Mouse (Mus musculus) CH12.LX (cell line): Measurements from ENCODE around the gene Atp5l. TPM values are rescaled to one million over a fixed set of nuclear protein-coding genes. Genes with fewer than 3 reads are reported as not detected.

ENCODE experiments used
- DNase-seq: peaks from one replicate; pipeline ENCODE4 v3.0.0-alpha.2; 2013; ENCODE audit errors: extremely low read depth
- H3K27ac ChIP-seq: 2 replicates; pipeline ENCODE4 v1.5.1; 2012; ENCODE audit warnings: low read depth, mild to moderate bottlenecking, control low read depth, moderate library complexity; ENCODE audit not compliant: insufficient read depth
- H3K27me3 ChIP-seq: replicated peaks from 2 replicates; pipeline ENCODE3; 2012; ENCODE audit warnings: inconsistent platforms
- H3K36me3 ChIP-seq, 2 experiments: replicated peaks in 1 of 2; 2 replicates each; pipeline versions ENCODE3 to v1.6.1; 2012; ENCODE audit warnings: inconsistent platforms in 1 of 2, low read length in 1 of 2, mild to moderate bottlenecking in 1 of 2, mixed read lengths in 1 of 2, moderate library complexity in 1 of 2; ENCODE audit not compliant: control insufficient read depth in 1 of 2, insufficient read depth in 1 of 2
- H3K4me1 ChIP-seq, 2 experiments: 2 replicates each; pipeline ENCODE4 v1.6.1; 2012; ENCODE audit warnings: inconsistent platforms in 1 of 2, moderate library complexity in 1 of 2; ENCODE audit not compliant: insufficient read depth in 2 of 2, control insufficient read depth in 1 of 2
- H3K4me2 ChIP-seq: 2 replicates; pipeline ENCODE4 v1.6.1; 2012; ENCODE audit warnings: low read depth, mild to moderate bottlenecking, control low read depth; ENCODE audit not compliant: poor library complexity, insufficient read depth, severe bottlenecking
- H3K4me3 ChIP-seq, 3 experiments: fragments of 150-350 bp in 1 of 3; sonication (generic) in 1 of 3; replicated peaks in 1 of 3; 2 replicates each; pipeline versions ENCODE3 to v1.5.1; 2011 to 2012; ENCODE audit warnings: low read depth in 2 of 3, low read length in 2 of 3, mild to moderate bottlenecking in 2 of 3, moderate library complexity in 2 of 3, control low read depth in 1 of 3, improper control_type of control experiment in 1 of 3, inconsistent platforms in 1 of 3, mixed read lengths in 1 of 3; ENCODE audit not compliant: poor library complexity in 1 of 3
- H3K79me2 ChIP-seq: replicated peaks from 2 replicates; pipeline ENCODE4 v1.6.1; 2012; ENCODE audit warnings: mild to moderate bottlenecking, moderate library complexity; ENCODE audit not compliant: control insufficient read depth, poor library complexity, insufficient read depth, severe bottlenecking; ENCODE audit errors: extremely low read depth
- H3K9ac ChIP-seq: 2 replicates; pipeline ENCODE4 v1.6.1; 2012; ENCODE audit warnings: low read depth, mild to moderate bottlenecking, control low read depth, moderate library complexity; ENCODE audit not compliant: insufficient read depth
- H3K9me3 ChIP-seq: replicated peaks from 2 replicates; pipeline ENCODE3; 2012; ENCODE audit warnings: low read length, inconsistent platforms, mixed read lengths
- BHLHE40 ChIP-seq: IDR thresholded peaks from 2 replicates; pipeline ENCODE4 v1.6.1; 2011; ENCODE audit warnings: mild to moderate bottlenecking, low read depth, low read length, improper control_type of control experiment
- CHD1 ChIP-seq: IDR thresholded peaks from 2 replicates; pipeline ENCODE4 v1.6.1; 2012; ENCODE audit warnings: low read depth, low read length, improper control_type of control experiment, inconsistent platforms
- CTCF ChIP-seq, 2 experiments: IDR thresholded peaks in 1 of 2; conservative IDR thresholded peaks in 1 of 2; 2 replicates each; pipeline ENCODE4 v1.5.1; 2011 to 2012; ENCODE audit warnings: low read depth in 2 of 2, low read length in 2 of 2, improper control_type of control experiment in 1 of 2, inconsistent platforms in 1 of 2, mild to moderate bottlenecking in 1 of 2, moderate library complexity in 1 of 2
- E2F4 ChIP-seq: IDR thresholded peaks from 2 replicates; pipeline ENCODE4 v1.6.1; 2011; ENCODE audit warnings: low read depth, low read length, improper control_type of control experiment; ENCODE audit not compliant: insufficient replicate concordance
- ELF1 ChIP-seq: IDR thresholded peaks from 2 replicates; pipeline ENCODE4 v1.6.1; 2014; ENCODE audit warnings: low read depth, mild to moderate bottlenecking, inconsistent platforms, low read length, improper control_type of control experiment
- EP300 ChIP-seq: IDR thresholded peaks from 2 replicates; pipeline ENCODE4 v1.6.1; 2011; ENCODE audit warnings: low read length, improper control_type of control experiment
- ETS1 ChIP-seq: conservative IDR thresholded peaks from 2 replicates; pipeline ENCODE4 v1.6.1; 2012; ENCODE audit warnings: low read depth, mild to moderate bottlenecking, inconsistent platforms, low read length, improper control_type of control experiment, moderate library complexity
- IRF4 ChIP-seq: IDR thresholded peaks from 2 replicates; pipeline ENCODE4 v1.6.1; 2014; ENCODE audit warnings: low read depth, mild to moderate bottlenecking, inconsistent platforms, low read length, improper control_type of control experiment
- JUN ChIP-seq: IDR thresholded peaks from 2 replicates; pipeline ENCODE4 v1.6.1; 2011; ENCODE audit warnings: low read depth, mild to moderate bottlenecking, low read length, improper control_type of control experiment, moderate library complexity; ENCODE audit not compliant: insufficient read depth
- JUND ChIP-seq: conservative IDR thresholded peaks from 2 replicates; pipeline ENCODE4 v1.6.1; 2011; ENCODE audit warnings: low read depth, low read length, improper control_type of control experiment
- MAFK ChIP-seq: IDR thresholded peaks from 2 replicates; pipeline ENCODE4 v1.6.1; 2011; ENCODE audit warnings: low read length, improper control_type of control experiment; ENCODE audit not compliant: insufficient replicate concordance
- MAX ChIP-seq: IDR thresholded peaks from 2 replicates; pipeline ENCODE4 v1.6.1; 2011; ENCODE audit warnings: low read length, improper control_type of control experiment
- MAZ ChIP-seq: IDR thresholded peaks from 2 replicates; pipeline ENCODE4 v1.6.1; 2012; ENCODE audit warnings: low read depth, mild to moderate bottlenecking, inconsistent platforms, low read length, improper control_type of control experiment, moderate library complexity
- MEF2A ChIP-seq: IDR thresholded peaks from 2 replicates; pipeline ENCODE4 v1.6.1; 2014; ENCODE audit warnings: low read depth, mild to moderate bottlenecking, inconsistent platforms, low read length, improper control_type of control experiment, borderline replicate concordance
- MXI1 ChIP-seq: IDR thresholded peaks from 2 replicates; pipeline ENCODE4 v1.6.1; 2011; ENCODE audit warnings: mild to moderate bottlenecking, low read depth, low read length, improper control_type of control experiment
- MYC ChIP-seq: IDR thresholded peaks from 2 replicates; pipeline ENCODE4 v1.6.1; 2011; ENCODE audit warnings: low read depth, mild to moderate bottlenecking, improper control_type of control experiment, low read length
- POLR2A ChIP-seq: IDR thresholded peaks from 2 replicates; pipeline ENCODE4 v1.6.1; 2011; ENCODE audit warnings: low read depth, mild to moderate bottlenecking, improper control_type of control experiment, low read length
- RCOR1 ChIP-seq: conservative IDR thresholded peaks from 2 replicates; pipeline ENCODE4 v1.6.1; 2012; ENCODE audit warnings: low read depth, mild to moderate bottlenecking, inconsistent platforms, low read length, improper control_type of control experiment
- SIN3A ChIP-seq: IDR thresholded peaks from 2 replicates; pipeline ENCODE4 v1.6.1; 2012; ENCODE audit warnings: low read length, improper control_type of control experiment, inconsistent platforms
- TCF12 ChIP-seq: IDR thresholded peaks from 2 replicates; pipeline ENCODE4 v1.6.1; 2014; ENCODE audit warnings: low read depth, mild to moderate bottlenecking, inconsistent platforms, low read length, improper control_type of control experiment
- USF1 ChIP-seq: IDR thresholded peaks from 2 replicates; pipeline ENCODE4 v1.6.1; 2014; ENCODE audit warnings: low read depth, mild to moderate bottlenecking, inconsistent platforms, low read length, improper control_type of control experiment
- ZC3H11A ChIP-seq: IDR thresholded peaks from 2 replicates; pipeline ENCODE4 v1.6.1; 2012; ENCODE audit warnings: low read depth, mild to moderate bottlenecking, inconsistent platforms, low read length, improper control_type of control experiment
- ZNF384 ChIP-seq: IDR thresholded peaks from 2 replicates; pipeline ENCODE4 v1.6.1; 2012; ENCODE audit warnings: low read depth, low read length, improper control_type of control experiment, inconsistent platforms
- dilution Hi-C: fragments of 300-500 bp; cut with MboI; formaldehyde crosslinking; loops from 2 replicates; pipeline ENCODE4 v1.14.3; 2020; ENCODE audit warnings: low sequenced_read_pairs; ENCODE audit not compliant: extremely low pct_unique_long_range_greater_than_20kb, extremely low pct_ligation_motif_present
- in situ Hi-C: fragments of 300-500 bp; cut with MboI; formaldehyde crosslinking; loops from 3 replicates; pipeline ENCODE4 v1.14.3; 2019; ENCODE audit warnings: low sequenced_read_pairs, low pct_ligation_motif_present, low pct_unique_long_range_greater_than_20kb, mixed read lengths
- polyA plus RNA-seq: library from polyadenylated mRNA; unstranded; fragments of >175 nt; gene quantifications from 2 replicates; pipeline ENCODE4 v1.2.1, GENCODE M21; 2012; ENCODE audit warnings: low read depth; ENCODE audit not compliant: insufficient read length
- total RNA-seq, 2 experiments: library from RNA; depleted of rRNA; stranded (reverse); fragments of 300-350 nt in 1 of 2; fragments of >200 nt in 1 of 2; gene quantifications; 2 replicates each; pipeline ENCODE4 v1.2.3; 2012 to 2014

Atp5l gene
- total and polyA plus RNA-seq, 3 experiments = 277 to 720 (median 490) TPM

GRCm38 (mm10) chr9:44873665-44874064 is 46.9 kb downstream of the Atp5l start:
- Histone ChIP-seq H3K4me2 (peak overlapping the region; percentile 99), H3K4me1 (peaks cover 36 to 98% of the 10 kb centered on the region in 2 experiments), H3K79me2 (peaks cover 91% of the 10 kb centered on the region), H3K9ac (peak overlapping the region; percentile 57), H3K4me3 (peak overlapping the region; percentile 8 to 55 (median 40)), H3K27ac (peak overlapping the region; percentile 87)
- peak; percentile 70 for DNase-seq
- in situ Hi-C loops (no loop called here), dilution Hi-C loops (no loop called here)
- TF ChIP-seq CTCF (conservative IDR thresholded peaks at IDR 0.05 in 1 of 2, IDR thresholded peaks at IDR 0.05 in 1 of 2; ENCODE audit: low read depth in 2 of 2, low read length in 2 of 2) = no peak
- peak; percentile 65; the same call in 1 of the 2 replicates for TF ChIP-seq E2F4
- 0 out of 2 replicates have a peak, but pooled peaks have one; percentile 15 for TF ChIP-seq ZNF384
- TF ChIP-seq MEF2A = 0 out of 2 replicates have a peak, but pooled peaks have one; percentile 62
- peak; percentile 90 for TF ChIP-seq SIN3A
- no peak for TF ChIP-seq ZC3H11A
- TF ChIP-seq JUND = peak; percentile 88
- TF ChIP-seq POLR2A = no peak
- peak; percentile 86 for TF ChIP-seq BHLHE40
- peak; percentile 95 for TF ChIP-seq IRF4
- 0 out of 2 replicates have a peak, but pooled peaks have one; percentile 47 for TF ChIP-seq MAZ
- peak; percentile 77 for TF ChIP-seq JUN
- peak; percentile 66; the same call in 1 of the 2 replicates for TF ChIP-seq MAFK
- no peak for TF ChIP-seq USF1
- peak; percentile 17; the same call in 1 of the 2 replicates for TF ChIP-seq MAX
- TF ChIP-seq RCOR1 = peak; percentile 90; the same call in 1 of the 2 replicates
- TF ChIP-seq CHD1 = 0 out of 2 replicates have a peak, but pooled peaks have one; percentile 56
- TF ChIP-seq MXI1 = peak; percentile 54; the same call in 1 of the 2 replicates
- no peak for TF ChIP-seq ELF1
- TF ChIP-seq TCF12 = peak; percentile 54; the same call in 1 of the 2 replicates
- peak; percentile 93 for TF ChIP-seq EP300
- peak; percentile 72; the same call in 1 of the 2 replicates for TF ChIP-seq ETS1
- peak; percentile 78 for TF ChIP-seq MYC
- TF ChIP-seq, all 38 proteins: peak for 18
- Histone ChIP-seq H3K27me3 (no peaks in the 10 kb centered on the region), H3K36me3 (peaks cover 17 to 53% of the 10 kb centered on the region in 2 experiments), H3K9me3 (no peaks in the 10 kb centered on the region)
